Mouse (Mus musculus) retina, postnatal 1 day (tissue): ENCODE data around the gene Son.
"Not testable (repeated sequence)": the region's sequence is repeated elsewhere in the genome, so short reads cannot be mapped to it uniquely, and the experiment has no call there.

Experiments
- DNase-seq: peaks from one replicate; pipeline ENCODE4 v3.0.0-alpha.2; 2012

Son gene

GRCm38 (mm10) chr16:91639636-91640035 lies 7.7 kb upstream of the Son start:
- no peak for DNase-seq

GRCm38 (mm10) chr16:91640171-91640570 lies 7.1 kb upstream of the Son start:
- no peak for DNase-seq

- no peak for DNase-seq
Observed at GRCm38 (mm10) chr16:91644901-91645300, 2.4 kb upstream of the Son start.

GRCm38 (mm10) chr16:91645420-91645819 lies 1.9 kb upstream of the Son start:
- DNase-seq: not testable (repeated sequence)

DNA sequence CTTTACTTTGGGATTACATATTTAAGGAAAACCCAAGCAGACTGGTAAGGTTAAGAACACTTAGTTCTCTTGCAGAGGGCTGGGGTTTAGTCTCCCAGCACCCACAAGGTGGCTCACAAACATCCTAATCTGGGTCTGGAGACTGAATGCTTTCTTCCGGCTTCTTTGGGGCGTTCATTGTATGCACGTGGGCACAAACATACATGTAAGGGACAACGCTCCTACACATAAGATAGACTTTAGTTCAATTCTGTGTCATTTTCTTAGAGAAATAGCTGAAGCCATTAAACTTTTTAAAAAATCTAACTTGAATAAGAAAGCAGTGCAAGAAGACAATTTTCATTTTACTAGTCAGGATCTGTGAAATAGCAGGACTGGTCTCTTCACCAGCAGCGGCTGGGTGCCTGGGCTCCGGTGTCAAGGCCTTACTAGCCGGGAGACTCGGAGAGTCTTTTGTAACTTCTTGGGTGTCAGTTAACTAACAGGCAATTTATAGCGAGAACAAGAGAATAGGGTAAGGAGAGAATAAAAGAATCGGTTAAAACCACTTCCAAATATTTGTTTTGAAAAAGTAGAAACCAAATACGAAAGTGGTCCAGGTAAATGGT lies 1.2 kb upstream of the Son start:
- peak; percentile 24 for DNase-seq

GRCm38 (mm10) chr16:91646681-91647419 lies 456 bp upstream of the Son start, which contains the start of gene Gart:
Gene Gart, minus strand, starts transcription at chr16:91646952.
- peak; percentile 94 for DNase-seq

- peak; percentile 81 for DNase-seq
Observed at GRCm38 (mm10) chr16:91648220-91648550, 879 bp downstream of the Son start.

DNA sequence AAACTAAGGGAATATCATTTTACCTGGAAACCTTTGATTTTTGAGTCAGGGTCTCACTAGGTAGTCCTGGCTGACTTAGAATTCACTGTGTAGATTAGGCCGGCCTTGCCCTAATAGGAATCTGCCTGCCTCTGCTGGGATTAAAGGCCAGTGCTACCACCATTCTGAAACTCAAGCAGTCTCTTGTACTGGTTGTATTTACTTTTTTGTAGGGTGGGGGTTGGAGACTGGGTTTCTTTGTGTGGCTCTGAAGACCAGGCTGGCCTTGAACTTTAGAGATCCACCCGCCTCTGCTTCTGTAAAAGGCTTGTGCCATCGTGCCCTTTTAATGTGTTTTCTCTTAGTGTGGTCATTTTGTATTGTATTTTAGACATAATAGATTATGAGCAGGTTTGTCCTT lies 1.9 kb downstream of the Son start:
- no peak for DNase-seq

- DNase-seq: no peak
Observed at GRCm38 (mm10) chr16:91649781-91650180, 2.5 kb downstream of the Son start.

- DNase-seq: no peak
Observed at GRCm38 (mm10) chr16:91652191-91652590, 4.9 kb downstream of the Son start.

- no peak for DNase-seq
Observed at GRCm38 (mm10) chr16:91655285-91655684, 8.0 kb downstream of the Son start.

DNA sequence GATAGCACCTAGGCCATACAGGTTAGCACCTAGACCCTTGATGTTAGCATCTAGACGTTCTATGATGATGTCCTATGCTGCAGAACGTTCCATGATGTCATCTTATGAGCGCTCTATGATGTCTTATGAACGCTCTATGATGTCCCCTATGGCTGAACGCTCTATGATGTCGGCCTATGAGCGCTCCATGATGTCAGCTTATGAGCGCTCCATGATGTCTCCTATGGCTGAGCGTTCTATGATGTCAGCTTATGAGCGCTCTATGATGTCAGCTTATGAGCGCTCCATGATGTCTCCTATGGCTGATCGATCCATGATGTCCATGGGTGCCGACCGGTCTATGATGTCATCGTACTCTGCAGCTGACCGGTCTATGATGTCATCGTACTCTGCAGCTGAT lies 10.0 kb downstream of the Son start:
- DNase-seq: no peak

DNA sequence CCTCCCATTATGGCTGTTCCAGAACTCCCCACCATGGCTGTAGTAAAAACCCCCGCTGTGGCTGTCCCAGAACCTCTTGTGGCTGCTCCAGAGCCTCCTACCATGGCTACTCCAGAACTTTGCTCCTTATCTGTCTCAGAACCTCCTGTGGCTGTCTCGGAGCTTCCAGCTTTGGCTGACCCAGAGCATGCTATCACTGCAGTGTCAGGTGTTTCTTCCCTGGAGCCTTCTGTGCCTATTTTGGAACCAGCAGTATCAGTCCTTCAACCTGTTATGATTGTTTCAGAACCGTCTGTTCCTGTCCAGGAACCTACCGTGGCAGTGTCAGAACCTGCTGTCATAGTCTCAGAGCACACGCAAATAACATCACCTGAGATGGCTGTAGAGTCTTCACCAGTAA lies 11.2 kb downstream of the Son start:
- no peak for DNase-seq

DNA sequence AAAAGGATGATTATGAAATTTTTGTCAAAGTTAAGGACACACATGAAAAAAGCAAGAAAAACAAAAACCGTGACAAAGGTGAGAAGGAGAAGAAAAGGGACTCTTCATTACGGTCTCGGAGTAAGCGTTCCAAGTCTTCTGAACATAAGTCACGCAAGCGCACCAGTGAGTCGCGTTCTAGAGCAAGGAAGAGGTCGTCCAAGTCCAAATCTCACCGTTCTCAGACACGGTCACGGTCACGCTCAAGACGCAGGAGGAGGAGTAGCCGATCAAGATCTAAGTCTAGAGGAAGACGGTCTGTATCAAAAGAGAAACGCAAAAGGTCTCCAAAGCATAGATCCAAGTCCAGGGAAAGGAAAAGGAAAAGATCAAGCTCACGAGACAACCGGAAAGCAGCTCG lies 12.5 kb downstream of the Son start:
- no peak for DNase-seq

- DNase-seq: no peak
Observed at GRCm38 (mm10) chr16:91661397-91661796, 14.1 kb downstream of the Son start.

DNA sequence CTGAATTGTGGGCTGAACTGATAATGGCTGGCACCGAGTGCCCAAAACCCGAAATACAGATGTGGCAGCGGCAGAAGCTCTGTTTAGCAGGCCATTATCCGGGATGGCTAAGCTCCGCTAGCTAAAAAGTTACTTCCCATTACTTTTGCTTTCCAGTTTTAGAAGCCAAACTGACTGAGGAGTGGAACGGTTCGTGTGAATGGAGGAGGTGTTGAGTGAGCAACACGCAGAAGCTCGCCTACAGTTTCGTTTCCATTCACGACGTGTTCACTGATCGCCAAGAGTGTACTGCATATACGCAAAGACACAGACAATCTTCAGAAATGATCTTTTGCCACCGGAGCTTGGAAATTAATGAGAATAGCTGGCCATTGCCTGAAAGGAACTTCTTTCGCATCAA lies 15.0 kb downstream of the Son start:
- no peak for DNase-seq

- DNase-seq: no peak
Observed at GRCm38 (mm10) chr16:91663795-91664194, 16.5 kb downstream of the Son start.

GRCm38 (mm10) chr16:91674500-91674899 lies 27.2 kb downstream of the Son start:
- no peak for DNase-seq

DNA sequence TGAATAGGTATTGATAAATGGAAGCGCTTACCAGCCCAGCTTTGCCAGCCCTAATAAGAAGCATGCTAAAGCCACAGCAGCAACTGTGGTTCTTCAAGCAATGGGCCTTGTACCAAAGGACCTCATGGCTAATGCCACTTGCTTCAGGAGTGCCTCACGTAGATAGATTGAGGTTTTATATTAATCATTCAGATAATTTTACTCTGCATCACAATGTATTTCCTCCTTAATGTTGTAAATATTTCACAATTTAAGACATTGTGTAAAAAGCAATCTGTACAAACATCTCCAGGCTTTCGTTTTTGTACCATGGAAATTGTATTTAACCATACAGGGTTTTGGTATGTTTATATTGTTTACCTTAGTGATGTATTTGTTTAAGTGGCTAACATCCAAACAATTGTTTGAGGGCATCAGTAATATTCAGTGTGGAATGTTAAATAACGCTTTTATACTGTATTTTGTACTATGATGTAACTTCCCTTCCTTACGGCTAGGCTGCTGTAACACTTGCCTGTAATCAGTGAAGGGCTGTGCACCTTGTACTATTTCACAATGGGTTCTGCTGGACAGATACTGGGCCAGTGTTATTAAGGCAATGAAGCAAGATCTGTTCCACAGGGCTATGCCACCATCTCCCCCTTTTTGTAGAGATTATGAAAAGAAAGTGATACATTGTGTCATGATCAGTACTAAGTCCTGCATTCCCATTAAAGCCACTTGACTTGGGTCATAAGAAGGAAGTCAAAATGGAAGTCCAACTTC lies 31.0 kb downstream of the Son start:
- DNase-seq: no peak

DNA sequence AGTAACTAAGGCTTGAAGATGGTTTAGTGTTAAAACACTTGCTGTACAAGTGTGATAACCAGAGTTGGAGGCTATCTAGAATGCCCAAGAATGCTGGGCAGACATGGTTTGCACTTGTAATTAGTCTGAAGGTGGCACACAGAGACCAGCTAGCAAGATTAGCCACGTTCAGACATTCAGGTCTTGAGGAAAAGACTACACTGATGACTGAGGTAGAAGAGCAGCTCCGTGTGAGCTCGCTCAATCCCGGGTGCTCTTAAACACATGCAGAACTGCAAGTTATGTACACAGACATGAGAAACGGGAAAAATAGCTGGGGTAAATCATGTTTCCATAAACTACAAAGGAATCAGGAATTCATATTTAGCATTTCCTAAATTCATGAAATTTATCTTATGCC lies 33.4 kb downstream of the Son start:
- no peak for DNase-seq

DNA sequence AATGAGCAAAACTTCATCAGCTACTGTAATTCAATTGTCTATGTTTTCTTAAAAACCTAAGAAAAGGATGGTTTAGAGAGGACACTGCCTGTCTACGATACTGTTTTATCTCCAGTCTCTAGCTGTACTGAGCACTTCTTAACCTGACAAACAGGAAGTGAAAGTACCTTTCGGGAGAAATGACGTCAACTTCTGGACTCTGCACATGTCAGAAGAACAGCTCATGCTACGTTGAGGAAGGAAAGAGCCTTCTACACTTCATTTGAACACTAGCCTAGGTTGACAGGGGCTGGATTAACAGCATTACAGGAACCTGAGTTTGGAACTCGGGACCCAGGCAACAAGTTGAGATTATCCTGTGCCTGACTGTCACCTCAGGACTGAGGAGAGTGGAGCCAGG lies 38.2 kb downstream of the Son start:
- no peak for DNase-seq

- DNase-seq: no peak
Observed at GRCm38 (mm10) chr16:91686369-91686768, 39.1 kb downstream of the Son start.

- DNase-seq: no peak
Observed at GRCm38 (mm10) chr16:91688023-91688618, 40.8 kb downstream of the Son start.
